Mouse (Mus musculus) cerebellum, postnatal 10 days (tissue): ENCODE measurements around the gene Nelfa.
"Not testable (repeated sequence)": the region's sequence is repeated elsewhere in the genome, so short reads cannot be mapped to it uniquely, and the experiment has no call there.

Source experiments
- DNase-seq, 2 experiments: peaks; one replicate each; pipeline ENCODE4 v3.0.0; 2021; ENCODE audit warnings: mixed read lengths in 2 of 2

The Nelfa gene

GRCm38 (mm10) chr5:33919466-33919865, 16.7 kb downstream of the Nelfa start:
- peak; percentile 64 to 65 for DNase-seq

GRCm38 (mm10) chr5:33916616-33917015, 19.6 kb downstream of the Nelfa start:
- DNase-seq: not testable (repeated sequence)

GRCm38 (mm10) chr5:33915031-33915430, 21.2 kb downstream of the Nelfa start:
- not testable (repeated sequence) for DNase-seq

- DNase-seq: no peak
Measured at GRCm38 (mm10) chr5:33903176-33903575, 33.0 kb downstream of the Nelfa start.

- DNase-seq: peak; percentile 22 to 30
Measured at GRCm38 (mm10) chr5:33902696-33903095, 33.5 kb downstream of the Nelfa start.

- DNase-seq: no peak
Measured at GRCm38 (mm10) chr5:33901278-33901677, 34.9 kb downstream of the Nelfa start.

- no peak for DNase-seq
Measured at GRCm38 (mm10) chr5:33900701-33901263, 35.4 kb downstream of the Nelfa start.

GRCm38 (mm10) chr5:33900101-33900500, 36.1 kb downstream of the Nelfa start:
- no peak for DNase-seq

- DNase-seq: no peak
Measured at GRCm38 (mm10) chr5:33899245-33899644, 37.0 kb downstream of the Nelfa start.

- peak; percentile 19 to 34 for DNase-seq
Measured at GRCm38 (mm10) chr5:33898671-33899070, 37.5 kb downstream of the Nelfa start.

GRCm38 (mm10) chr5:33897158-33897557, 39.1 kb downstream of the Nelfa start:
- DNase-seq: no peak

- DNase-seq: no peak
Measured at GRCm38 (mm10) chr5:33895116-33895515, 41.1 kb downstream of the Nelfa start.

GRCm38 (mm10) chr5:33893406-33893805, 42.8 kb downstream of the Nelfa start:
- no peak for DNase-seq

GRCm38 (mm10) chr5:33881118-33881517, 55.1 kb downstream of the Nelfa start:
- DNase-seq: no peak

GRCm38 (mm10) chr5:33875472-33875871, 60.7 kb downstream of the Nelfa start:
- DNase-seq: no peak

- DNase-seq: no peak
Measured at GRCm38 (mm10) chr5:33857693-33858092, 78.5 kb downstream of the Nelfa start.

GRCm38 (mm10) chr5:33854019-33854418, 82.2 kb downstream of the Nelfa start:
- DNase-seq: peak; percentile 24 to 31

GRCm38 (mm10) chr5:33853086-33853485, 83.1 kb downstream of the Nelfa start:
- peak; percentile 22 to 52 for DNase-seq

- peak in 1 of 2 experiments; percentile 5 for DNase-seq
Measured at GRCm38 (mm10) chr5:33851466-33851865, 84.7 kb downstream of the Nelfa start.
